Mouse (Mus musculus) T-helper 2 cell (primary cell): ENCODE measurements around the gene Ston2.

Experiments
- in situ Hi-C: fragments of 300-600 bp; cut with MboI, MseI; formaldehyde crosslinking; loops from one replicate; pipeline ENCODE4 v1.15.1; 2025; ENCODE audit warnings: high pct_unique_total_duplicates

Gene Ston2

DNA sequence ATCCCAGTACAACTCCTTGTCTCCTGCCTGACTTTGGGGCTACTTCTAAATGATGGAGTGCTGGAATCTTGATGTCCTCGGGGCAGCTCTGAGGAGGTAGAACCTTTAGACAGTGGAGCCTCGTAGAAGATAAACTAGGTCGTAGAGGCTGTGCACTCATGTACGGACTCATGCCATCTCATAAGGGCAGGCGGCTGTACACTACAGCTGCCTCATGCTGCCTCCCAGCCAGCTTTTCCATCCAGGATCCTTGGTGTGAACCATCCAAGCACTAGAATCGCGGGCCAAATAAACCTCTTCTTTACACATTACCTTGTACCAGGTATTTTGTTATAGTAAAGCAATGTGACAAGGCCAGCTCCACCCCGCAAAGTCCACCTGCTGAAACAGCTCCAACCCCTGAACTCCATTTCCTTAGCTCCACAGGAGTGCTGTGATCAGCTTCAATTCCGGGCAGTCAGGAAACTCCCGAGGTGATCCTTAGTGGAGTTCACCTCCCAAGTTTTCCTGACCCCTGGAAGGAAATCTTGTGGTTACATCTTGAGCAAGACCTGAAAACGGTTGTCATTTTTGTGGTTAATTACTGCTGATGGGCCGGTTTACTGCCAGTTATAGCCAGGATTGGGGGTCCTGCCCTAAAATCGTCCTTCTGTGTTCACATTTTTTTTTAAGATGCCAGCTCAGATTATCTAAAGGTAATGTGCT is 36.1 kb downstream of the Ston2 start:
- in situ Hi-C loops: no loop called here

DNA sequence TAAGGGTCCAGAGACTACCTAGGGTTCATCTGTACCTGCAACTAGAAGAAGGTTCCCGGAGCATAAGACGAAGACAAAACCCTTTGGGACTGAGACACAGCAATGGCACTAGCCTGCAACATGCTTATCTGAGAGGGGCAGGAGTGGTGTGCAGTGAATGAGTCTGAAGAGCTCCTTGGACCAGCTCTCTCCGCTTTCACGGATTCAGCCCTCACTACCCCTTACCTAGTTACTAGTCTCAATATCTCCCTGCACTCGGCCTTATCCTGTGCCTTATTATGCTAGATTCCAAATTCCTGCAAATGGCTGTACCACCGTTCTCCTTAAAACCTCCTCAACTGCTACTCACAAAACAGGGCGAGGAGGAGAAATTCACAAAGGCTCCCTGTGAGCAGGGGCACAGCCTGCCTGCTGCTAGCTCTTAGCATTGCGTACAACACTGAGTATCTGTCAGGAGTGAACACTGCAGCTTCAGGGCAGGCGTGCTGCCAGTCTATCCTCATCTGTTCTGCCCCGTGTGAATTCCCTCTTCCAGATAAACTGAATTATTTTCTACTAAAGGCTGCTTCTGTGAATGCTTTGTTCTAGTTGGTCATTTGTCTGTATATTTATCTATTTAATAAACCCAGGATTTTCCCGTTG is 38.5 kb downstream of the Ston2 start:
- in situ Hi-C loops: loop anchor here (25.0 kb wide), 1 partner anchor 463 kb away; no protein-coding TSS in a partner anchor

DNA sequence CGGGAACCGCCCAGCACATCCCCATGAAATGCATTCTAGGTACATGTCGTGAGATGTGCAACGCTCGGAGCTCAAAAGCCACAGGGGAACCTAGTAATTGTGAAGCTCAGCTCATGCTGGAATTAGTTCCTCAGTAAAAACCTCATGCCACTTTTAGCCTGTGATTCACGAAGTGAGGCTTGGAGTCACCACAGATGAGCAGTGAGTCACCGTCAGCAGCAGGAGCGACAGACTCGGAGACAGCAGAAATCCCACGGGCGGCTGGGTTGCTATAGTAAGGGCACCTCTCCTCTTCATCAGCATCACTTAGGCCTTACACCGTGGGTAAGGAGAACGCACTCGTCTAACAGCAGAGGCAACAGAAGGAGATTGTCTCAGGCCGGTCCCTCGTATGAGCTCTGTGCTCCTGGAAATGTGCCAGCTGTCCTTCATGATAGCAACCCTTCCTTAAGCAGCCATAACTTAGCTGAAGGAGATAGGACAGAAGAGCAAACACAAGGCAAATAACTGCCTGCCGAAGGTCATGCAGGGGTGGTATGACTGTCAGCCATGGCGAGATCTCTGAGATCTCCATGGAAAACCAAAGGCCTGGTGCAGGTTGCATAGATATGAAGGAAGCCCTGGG is 39.8 kb downstream of the Ston2 start:
- in situ Hi-C loops: loop anchor here (25.0 kb wide), 1 partner anchor 464 kb away; no protein-coding TSS in a partner anchor

DNA sequence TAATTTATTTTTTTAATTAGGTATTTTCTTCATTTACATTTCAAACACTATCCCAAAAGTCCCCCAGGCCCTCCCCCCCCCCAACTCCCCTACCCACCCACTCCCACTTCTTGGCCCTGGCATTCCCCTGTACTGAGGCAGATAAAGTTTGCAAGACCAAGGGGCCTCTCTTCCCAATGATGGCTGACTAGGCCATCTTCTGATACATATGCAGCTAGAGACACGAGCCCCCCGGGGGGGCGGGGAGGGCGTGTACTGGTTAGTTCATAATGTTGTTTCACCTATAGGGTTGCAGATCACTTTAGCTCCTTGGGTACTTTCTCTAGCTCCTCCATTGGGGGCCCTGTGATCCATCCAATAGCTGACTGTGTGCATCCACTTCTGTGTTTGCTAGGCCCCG is 41.3 kb downstream of the Ston2 start:
- in situ Hi-C loops: loop anchor here (25.0 kb wide), 1 partner anchor 465 kb away; no protein-coding TSS in a partner anchor

DNA sequence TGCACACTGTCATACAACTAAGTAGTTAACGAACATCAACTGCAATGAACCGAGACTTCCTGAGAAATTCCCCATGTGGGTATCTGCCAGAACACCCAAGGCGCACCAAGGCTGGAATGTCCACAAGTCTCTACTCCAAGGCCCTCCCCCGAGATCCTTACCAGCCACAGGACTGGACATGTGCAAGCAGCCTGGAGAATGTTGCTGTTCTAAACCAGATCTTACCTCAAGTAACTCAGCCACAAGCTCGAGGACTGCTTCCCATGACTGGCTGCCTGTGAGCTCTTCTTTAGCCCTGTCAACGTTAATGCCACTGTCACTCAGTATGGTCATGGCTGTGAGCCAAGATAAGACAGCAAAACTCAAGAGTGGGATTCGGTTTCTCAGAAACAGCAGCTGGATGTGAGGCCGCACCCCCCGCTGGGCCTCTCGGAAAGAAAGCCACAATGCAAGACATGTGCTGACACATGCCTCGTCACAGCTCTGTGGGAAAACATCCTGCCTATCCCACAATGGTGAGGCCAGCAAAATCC is 42.4 kb downstream of the Ston2 start:
- in situ Hi-C loops: loop anchor here (25.0 kb wide), 1 partner anchor 466 kb away; no protein-coding TSS in a partner anchor

DNA sequence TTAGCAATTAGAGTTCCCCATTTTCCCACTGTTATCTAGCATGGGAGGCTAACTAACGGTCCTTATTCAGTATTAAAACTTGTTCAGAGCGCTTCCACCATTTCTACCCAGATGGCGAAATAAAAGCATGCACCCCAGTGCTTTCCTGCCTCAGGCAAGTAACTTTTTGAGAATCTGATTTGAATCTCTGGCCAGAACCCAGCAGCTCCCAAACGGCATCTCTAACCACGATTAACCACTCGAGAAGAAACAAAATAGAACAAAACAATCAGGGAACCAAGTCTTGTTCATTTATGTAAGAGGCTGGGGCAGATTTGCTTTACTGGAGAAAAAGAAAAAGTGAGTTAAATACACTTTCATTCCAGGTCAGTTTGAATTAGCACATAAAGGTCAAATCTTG is 44.1 kb downstream of the Ston2 start:
- in situ Hi-C loops: loop anchor here (25.0 kb wide), 1 partner anchor 468 kb away; no protein-coding TSS in a partner anchor

DNA sequence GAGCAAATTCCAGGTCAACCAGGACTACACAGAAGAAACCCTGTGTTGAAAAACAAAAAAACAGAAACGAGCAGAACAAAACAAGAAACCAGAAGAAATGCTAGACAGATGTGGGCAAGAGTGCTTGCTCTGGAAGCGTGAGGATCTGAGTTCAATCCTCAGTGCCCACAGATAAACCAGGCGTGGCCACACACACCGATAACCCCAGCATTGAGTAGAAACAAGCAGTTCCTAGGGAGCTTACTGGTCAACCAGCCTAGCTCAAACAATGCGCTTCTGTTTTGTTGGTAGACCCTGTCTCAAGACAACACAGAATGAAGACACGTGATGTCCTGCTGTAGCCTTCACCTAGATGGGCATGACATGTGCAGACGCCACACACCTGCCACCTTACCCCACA is 45.3 kb downstream of the Ston2 start:
- in situ Hi-C loops: loop anchor here (25.0 kb wide), 1 partner anchor 469 kb away; no protein-coding TSS in a partner anchor

DNA sequence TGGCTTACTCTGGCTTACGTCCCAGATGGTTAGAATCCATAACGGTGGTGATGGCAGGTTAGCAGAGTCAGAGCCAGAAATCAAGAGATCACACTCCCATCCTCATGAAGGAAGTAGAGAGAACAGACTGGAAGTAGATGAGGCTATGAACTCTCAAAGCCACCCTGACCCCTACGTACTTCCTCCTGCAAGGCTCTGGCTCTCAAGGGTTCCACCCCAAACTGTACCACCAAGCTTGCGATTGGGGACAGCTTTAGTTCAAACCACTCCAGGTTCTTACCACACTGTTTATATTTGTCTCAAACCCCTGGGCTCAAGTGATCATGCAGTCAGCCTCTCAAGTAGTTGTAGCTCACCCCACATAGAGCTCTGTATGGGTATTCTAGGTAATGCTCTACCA is 49.8 kb downstream of the Ston2 start:
- in situ Hi-C loops: loop anchor here (5.0 to 25.0 kb wide), 2 partner anchors 66 to 474 kb away; no protein-coding TSS in a partner anchor

DNA sequence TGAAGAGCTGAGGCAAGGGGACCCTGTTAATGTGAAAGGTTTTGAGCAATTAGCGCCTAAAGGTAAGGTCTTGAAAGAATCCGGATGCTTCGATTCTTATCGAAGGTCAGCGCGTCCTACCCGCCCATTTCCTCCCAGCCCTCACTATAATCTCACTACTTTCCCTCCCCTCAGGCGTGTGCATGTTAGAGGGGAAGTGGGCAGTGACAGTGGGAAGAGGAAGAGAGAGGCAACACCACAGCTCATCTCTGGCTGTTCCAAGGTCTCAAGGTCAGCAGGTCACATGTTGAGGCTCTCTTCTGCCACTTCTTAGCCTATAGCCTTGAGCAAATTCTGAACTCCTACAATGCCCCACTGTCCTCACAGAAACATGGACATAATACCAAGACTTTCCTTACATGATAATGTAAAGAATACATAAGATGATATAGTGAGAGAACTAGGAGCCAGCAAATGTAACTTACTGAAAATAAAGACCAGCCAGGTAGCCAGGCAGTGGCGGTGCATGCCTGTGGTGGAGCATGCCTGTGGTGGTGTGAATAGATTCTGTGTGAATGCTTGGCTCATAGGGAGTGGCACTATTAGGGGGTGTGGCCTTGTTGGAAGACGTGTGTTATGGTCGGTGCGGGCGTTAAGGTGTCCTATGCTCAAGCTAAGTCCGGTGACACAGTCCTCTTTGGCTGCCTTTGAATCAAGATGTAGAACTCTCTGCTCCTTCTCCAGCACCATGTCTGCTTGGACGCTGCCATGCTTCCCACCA is 51.8 kb downstream of the Ston2 start:
- in situ Hi-C loops: loop anchor here (5.0 to 25.0 kb wide), 2 partner anchors 64 to 476 kb away; no protein-coding TSS in a partner anchor

DNA sequence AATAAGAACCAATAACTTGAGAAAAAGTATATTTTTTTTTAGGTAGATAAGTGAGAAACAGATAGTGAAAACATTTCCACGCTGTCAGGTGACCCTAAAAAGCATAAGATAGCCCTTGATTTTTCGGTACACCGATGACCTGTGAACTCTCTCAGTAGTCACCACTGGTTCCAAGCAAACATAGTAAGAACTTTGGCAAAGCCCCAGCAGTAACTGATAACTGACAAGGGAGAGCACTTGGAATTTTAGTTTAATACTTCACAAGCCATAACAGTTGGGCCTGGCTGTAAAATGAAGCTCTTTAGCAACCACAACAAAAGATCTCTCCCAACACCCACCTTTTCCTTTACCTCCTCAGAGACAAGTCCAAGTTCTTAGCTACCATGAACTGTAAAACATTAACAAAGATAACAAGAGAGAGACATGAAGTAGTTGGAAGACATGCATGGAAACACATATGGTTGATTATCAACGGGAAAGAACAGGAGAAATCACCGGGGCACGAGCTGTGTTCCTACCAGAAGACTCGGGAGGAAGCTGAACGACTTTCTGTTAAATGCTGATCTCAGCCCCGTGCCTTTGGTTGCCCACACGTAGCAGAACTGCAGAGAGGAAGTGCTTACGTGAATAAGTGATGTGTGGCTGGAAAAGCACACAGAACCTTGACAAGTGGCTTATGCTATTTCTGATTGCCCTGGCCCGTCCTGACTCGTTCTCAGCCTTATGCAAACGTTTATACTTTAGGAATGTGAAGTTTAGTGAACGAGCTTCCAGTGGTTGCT is 53.8 kb downstream of the Ston2 start:
- in situ Hi-C loops: loop anchor here (5.0 to 25.0 kb wide), 2 partner anchors 62 to 478 kb away; no protein-coding TSS in a partner anchor

DNA sequence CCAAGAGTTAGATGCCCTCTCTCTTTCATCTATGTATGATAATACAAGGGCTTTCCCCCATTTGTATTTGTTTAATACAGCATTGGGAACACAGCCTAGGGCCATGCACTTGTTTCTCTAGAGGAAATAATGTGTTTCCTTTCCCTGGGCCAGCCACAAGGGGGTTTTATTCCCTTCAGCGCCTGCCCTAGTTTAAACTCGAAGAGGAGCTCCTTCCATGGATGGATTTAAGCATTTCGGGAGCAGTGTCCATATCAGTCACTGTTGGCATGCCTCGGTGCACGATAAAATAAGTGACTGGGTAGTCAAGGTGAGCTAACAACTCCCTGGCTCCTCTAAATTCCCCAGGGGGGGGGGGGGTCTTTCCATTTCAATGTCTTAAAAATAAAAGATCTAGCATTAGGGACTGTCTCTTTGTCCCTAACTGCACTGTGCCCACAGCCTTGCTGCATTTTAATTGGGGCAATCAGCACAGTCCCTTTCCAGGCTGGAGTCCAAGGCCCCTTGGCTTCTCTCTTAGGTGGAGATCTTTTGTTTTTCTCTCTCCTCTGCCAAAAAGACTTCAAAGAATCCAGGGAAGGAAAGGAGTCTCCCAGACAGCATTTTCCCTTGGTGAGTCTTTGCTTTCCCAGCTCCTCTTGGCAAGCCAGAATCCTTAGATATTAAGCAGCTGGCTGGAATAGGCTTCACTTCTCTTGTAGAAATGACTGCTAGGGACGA is 55.3 kb downstream of the Ston2 start:
- in situ Hi-C loops: loop anchor here (25.0 kb wide), 1 partner anchor 479 kb away; no protein-coding TSS in a partner anchor

DNA sequence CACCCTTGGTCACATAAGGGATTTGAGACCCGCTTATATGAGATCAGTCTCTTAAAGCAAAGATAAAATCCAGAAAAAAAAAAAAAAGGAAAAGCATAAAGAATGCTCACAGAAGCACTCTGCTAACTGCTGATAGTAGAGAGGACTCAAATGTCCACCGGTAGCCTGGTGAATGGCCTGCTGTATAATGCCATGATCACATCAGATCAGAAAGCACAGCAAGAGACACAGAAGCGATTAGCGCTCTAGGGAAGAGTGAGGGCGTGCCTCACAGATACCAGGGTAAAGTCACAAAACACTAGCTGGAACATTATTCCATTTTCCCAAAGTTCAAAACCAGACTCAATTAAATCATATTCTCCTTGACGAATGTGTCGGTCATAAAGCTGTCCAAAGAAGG is 62.0 kb downstream of the Ston2 start:
- in situ Hi-C loops: loop anchor here (25.0 kb wide), 1 partner anchor 486 kb away; no protein-coding TSS in a partner anchor

DNA sequence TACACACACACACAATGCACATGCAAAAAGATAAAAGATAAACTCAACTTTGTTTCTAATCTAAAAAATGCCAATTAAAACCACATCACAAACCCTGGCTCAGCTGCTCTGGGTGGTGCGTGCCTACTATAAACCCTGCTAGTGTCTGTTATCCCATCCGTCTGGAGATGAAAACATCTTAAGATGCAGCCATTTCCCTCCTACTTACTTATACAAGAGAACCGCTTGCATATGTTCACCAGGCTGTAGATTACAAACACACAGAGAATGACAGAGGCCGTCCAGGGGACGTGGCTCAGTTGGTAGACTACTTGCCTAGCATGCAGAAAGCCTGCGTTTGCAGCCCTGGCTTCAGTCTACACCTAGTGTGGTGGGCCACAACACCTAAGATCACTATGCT is 64.3 kb downstream of the Ston2 start:
- in situ Hi-C loops: no loop called here

DNA sequence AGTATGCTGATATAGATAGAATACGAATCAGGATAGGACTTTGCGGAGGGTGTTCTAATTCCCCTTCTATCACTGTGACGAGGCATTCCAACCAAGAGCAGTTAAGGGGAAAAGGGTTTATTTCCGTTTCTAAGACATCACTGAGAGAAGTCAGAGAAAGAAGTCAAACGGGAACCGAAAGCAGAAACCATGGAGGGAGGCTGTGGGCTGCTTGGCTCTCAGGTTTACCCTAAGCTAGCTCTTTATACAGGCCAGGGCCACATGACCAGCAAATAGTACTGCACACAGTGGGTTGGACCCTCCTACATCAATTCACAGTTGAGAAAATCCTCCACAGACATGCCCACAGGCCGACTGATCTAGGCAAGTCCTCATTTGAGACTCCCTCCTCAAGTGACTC is 69.1 kb downstream of the Ston2 start:
- in situ Hi-C loops: no loop called here

DNA sequence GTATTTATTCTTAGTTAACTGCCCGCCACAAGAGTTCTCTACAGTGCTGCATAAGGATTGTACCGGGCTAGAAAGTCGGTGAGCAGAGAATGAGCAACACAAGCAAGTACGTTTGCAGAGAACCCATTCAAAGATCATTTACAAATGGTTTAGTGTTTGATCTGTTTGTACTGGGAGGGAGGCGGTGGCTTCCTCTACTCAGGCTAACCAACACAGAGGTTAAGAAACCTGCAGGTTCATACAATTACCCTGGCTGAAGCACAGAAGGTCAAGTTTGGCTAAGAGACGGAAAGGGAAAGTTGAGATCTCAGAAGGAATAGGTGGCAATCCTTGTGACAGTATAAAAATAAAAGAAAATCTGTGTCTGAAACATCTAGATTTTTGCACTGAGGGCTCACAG is 72.5 kb downstream of the Ston2 start:
- in situ Hi-C loops: no loop called here

DNA sequence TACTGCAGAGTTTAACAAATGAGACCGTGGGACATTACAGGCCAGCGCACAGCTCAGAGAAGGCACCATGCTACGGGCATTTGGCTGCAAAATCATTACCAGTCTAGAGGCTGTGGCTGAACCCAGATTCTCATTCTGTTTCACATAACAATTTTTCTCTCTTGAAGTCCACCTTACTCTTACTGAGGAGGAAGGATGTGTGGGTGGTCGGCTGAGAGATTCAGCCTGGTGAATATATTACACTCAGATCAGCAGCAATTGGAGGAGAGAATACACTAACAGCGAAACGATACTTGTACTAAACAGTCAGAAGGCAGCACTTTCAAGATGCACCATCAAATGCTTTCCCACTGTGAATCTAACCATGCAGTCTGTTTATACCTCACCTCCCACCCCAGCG is 74.8 kb downstream of the Ston2 start:
- in situ Hi-C loops: no loop called here

DNA sequence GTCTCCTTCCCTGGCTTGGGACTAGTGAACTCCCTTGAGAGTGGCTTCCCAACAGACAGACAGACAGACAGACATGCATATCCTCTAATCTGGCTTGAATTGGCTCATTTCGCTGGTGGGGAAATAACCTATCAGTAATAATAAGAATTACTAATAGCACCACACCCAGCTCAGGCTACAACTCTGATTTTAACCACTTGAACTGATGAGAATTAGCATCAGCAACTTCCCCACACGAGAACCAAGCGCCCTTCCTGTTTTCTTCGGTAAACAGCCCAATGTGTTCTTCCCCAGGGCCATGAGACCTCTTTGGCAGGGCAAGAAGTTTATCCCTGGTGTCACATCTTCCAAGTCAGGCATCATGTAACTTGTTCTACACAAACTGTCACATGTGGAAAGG is 76.5 kb downstream of the Ston2 start:
- in situ Hi-C loops: no loop called here

DNA sequence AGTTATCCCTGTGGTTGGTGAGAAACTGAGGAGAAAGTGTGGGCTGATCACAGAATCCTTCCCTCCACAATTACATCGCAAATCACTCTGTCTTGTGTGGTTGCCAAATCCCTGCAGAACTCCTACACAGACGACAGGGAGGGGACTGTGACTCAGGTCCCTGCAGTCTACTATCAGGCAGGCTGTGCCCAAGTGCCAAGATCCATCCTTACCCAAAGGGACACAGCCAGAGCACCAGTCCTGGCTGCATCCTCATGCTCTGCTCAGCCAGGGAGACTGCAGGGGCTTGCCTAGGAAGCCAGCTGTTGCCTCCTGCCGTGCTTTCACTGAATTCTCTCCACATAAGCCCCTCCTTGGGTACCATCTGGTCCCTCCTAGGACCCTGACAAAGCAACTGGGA is 77.3 kb downstream of the Ston2 start:
- in situ Hi-C loops: no loop called here

DNA sequence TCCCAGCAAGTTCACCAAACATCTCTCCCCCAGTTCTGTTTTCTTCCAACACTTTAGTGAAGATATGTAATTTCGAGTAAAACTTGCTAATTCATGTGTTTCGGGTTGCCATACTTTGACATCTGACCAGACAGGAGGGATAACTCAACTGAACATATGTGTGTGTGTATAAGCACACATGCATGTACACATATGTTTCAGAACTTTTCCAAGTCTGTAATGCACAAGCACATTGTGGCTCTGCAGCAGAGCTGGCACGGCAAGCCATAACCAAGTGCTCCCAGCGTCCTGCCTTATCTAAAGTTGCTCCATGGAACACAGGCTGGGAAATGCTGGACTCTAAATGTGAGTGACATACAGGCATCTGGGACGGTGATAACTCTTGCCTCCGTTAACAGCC is 78.6 kb downstream of the Ston2 start:
- in situ Hi-C loops: no loop called here

DNA sequence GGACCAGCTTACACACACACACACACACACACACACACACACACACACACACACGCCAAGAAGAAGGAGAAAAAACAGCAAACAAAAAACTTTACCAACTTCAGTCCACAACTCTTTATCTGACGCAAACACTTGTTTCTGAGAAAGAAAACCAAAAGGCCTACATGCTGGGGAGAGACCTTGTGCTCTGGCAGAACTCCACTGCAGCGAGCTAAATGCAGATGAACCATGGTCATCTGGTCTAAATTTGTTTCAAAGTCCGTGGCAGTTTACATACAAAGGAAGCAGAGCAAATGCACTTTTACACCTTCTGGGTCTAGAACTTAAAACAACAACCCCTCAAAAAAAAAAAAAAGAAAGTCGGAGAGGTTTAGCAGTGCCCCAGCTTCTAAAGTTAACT is 79.0 kb downstream of the Ston2 start:
- in situ Hi-C loops: no loop called here
